Mouse (Mus musculus): ENCODE results near the gene Ncs1. TPM values are rescaled to one million over a fixed set of nuclear protein-coding genes. Genes with fewer than 3 reads are reported as not detected.

The Ncs1 gene
- polyA plus RNA-seq, 1 experiment from 2014 or later: 1.2 TPM

DNA sequence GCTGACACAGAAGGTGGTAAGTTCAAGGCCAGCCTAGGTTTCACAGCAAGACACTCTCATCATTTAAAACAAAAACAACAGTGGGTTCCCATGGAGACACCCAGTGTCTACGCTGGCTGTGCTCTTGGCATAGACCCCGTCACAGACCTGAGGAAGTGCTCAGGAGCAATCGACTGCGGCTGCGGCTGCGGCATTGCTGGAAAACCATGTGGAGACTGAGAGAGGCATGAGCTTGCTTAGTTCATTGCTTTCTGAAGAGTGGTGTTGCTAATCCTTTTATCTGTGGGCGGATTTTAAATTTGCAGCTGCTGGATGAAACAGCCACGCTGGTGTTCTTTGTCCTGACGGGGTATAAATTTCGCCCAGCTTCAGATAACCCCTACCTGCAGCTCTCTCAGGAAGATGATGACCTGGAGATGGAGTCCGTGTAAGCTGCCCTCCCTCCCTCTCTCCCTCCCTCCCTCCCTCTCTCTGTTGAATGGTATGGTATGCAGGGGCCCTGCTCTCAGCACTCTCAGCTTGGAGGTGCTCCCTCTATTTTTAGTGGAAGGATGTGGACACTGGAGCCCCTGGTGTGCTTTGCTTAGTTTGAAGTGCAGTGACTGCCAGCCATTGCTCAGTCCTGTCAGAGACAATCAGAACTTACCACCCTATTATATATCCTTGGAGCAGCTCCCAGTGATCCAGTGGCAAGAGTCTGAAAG, 35.3 kb upstream of the Ncs1 start:
- Histone ChIP-seq H3K36me3 (replicated peaks) (peaks cover 40% of the 10 kb centered on the region; the same call in 1 of the 2 replicates), H3K4me1 (replicated peaks) (0 out of 2 replicates have a peak, but pooled peaks cover 7% of the 10 kb centered on the region), H3K4me2 (no peak overlapping the region), H3K9me3 (replicated peaks) (no peaks in the 10 kb centered on the region), H3K27me3 (no peaks in the 10 kb centered on the region), H3K9ac (no peak overlapping the region), H3K27ac (replicated peaks) (no peak overlapping the region), H3K4me3 (replicated peaks) (no peak overlapping the region)
- WGBS (ENCODE audit: insufficient replicate concordance): 78% methylated on average over 11 of the region's 11 CpGs
- ATAC-seq (ENCODE audit: insufficient read depth): no peak

DNA sequence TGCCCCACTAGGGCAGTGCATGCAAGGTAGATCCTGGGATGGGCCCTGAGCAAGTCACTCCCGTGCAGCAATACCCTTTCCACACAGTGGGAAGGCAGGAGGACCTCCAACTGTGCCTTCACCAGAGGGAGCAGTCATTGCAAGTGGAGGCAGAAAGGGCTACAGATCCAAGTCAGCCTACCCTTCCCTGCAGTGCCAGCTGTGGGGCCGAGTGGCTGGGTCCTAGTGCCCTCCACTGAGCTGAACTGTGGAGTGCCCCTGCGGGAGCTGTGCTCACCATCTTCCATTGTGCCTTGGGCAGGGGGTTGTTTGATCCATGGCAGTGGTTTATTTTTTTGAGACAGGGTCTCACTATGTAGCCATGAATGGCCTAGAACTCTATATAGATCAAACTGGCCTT, 34.4 kb upstream of the Ncs1 start:
- Histone ChIP-seq H3K4me3 (replicated peaks) (no peak overlapping the region), H3K4me2 (no peak overlapping the region), H3K27ac (replicated peaks) (no peak overlapping the region), H3K27me3 (no peaks in the 10 kb centered on the region), H3K9me3 (replicated peaks) (no peaks in the 10 kb centered on the region), H3K9ac (no peak overlapping the region), H3K4me1 (replicated peaks) (0 out of 2 replicates have a peak, but pooled peaks cover under 1% of the 10 kb centered on the region), H3K36me3 (replicated peaks) (peaks cover 40% of the 10 kb centered on the region; the same call in 1 of the 2 replicates)
- no peak for ATAC-seq (ENCODE audit: insufficient read depth)
- 60% methylated on average over 3 of the region's 3 CpGs for WGBS (ENCODE audit: insufficient replicate concordance)

DNA sequence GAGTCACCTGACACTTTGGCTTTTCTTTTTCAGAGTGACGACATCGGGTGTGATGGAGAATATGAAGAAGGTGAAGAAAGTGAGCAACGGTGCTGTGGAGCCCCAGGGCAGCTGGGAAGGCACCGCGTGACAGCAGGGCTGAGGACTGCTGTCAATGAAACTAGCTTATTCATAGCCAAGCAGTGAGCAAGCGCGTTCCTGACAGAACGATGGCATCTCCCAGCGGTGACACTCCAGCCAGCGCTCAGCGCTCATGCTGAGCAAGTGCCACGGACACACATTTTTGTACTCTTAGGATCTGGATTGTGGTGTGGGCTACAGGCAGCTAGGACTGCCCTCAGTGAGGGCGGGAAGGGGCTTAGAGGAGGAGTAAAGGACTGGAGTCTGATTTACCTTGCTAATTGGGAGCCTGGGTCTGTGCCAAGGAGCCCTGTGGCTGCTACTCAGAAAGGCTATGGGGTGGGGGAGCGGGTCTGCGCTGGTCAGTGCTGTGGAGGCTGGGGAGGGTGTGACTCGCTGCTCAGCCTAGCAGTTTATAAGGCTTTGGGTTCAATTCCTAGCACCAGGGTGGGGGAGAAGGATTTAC, 31.3 kb upstream of the Ncs1 start:
- peaks cover 28% of the 10 kb centered on the region; the same call in 1 of the 2 replicates for H3K36me3 ChIP-seq (replicated peaks)
- no peak overlapping the region for H3K4me2 ChIP-seq
- H3K4me3 ChIP-seq (replicated peaks): no peak overlapping the region
- no peaks in the 10 kb centered on the region for H3K9me3 ChIP-seq (replicated peaks)
- no peaks in the 10 kb centered on the region for H3K27me3 ChIP-seq
- ATAC-seq (ENCODE audit: insufficient read depth): no peak
- H3K27ac ChIP-seq (replicated peaks): no peak overlapping the region
- no peak overlapping the region for H3K9ac ChIP-seq
- 88% methylated on average over 16 of the region's 16 CpGs for WGBS (ENCODE audit: insufficient replicate concordance)
- H3K4me1 ChIP-seq (replicated peaks): no peaks in the 10 kb centered on the region

DNA sequence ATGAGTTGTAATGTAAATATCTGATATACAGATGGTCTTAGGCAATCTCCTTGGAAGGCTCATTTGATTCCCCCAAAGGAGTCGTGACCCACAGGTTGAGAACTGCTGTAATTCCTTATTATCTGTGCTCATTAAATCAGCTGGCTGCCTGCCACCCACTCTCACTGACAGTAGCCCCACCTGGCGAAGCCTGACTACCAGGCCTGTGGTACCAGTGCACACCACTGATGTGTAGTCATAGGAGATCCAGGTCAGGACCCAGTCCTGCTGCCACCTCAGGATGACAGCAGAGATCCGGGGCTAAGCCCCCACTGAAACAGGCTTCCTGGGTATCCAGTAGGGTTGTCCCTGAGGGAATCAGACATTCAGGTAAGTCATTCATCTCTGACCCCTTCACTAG, 27.0 kb upstream of the Ncs1 start:
- Histone ChIP-seq H3K4me1 (replicated peaks) (no peaks in the 10 kb centered on the region), H3K27me3 (no peaks in the 10 kb centered on the region), H3K9me3 (replicated peaks) (no peaks in the 10 kb centered on the region), H3K4me3 (replicated peaks) (no peak overlapping the region), H3K36me3 (replicated peaks) (0 out of 2 replicates have a peak, but pooled peaks cover 13% of the 10 kb centered on the region), H3K27ac (replicated peaks) (no peak overlapping the region), H3K4me2 (no peak overlapping the region), H3K9ac (no peak overlapping the region)
- WGBS (ENCODE audit: insufficient replicate concordance): 59% methylated on average over 3 of the region's 3 CpGs
- no peak for ATAC-seq (ENCODE audit: insufficient read depth)

DNA sequence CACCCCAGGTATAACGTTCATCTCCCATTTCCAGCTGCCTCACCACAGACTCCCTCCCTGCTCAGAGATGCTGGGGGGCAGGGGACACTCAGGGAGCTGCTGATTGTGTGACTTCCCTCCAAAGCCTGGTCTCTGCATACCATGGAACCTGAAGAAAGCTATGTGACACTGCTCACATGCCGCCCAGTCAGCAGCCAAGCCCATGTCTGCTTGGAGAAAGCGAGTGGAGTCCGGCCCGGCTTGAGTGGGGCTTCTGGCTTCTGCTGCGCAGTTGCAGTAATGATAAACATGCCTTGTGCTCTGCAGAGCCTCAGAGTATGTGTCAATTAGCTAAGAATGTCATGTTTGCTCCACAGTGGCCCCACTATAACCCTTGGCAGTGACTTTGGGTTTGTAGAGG, 26.2 kb upstream of the Ncs1 start:
- Histone ChIP-seq H3K27me3 (no peaks in the 10 kb centered on the region), H3K27ac (replicated peaks) (no peak overlapping the region), H3K4me2 (no peak overlapping the region), H3K9me3 (replicated peaks) (no peaks in the 10 kb centered on the region), H3K36me3 (replicated peaks) (0 out of 2 replicates have a peak, but pooled peaks cover 8% of the 10 kb centered on the region), H3K4me1 (replicated peaks) (no peaks in the 10 kb centered on the region), H3K4me3 (replicated peaks) (no peak overlapping the region), H3K9ac (no peak overlapping the region)
- no peak for ATAC-seq (ENCODE audit: insufficient read depth)
- 70% methylated on average over 6 of the region's 6 CpGs for WGBS (ENCODE audit: insufficient replicate concordance)

DNA sequence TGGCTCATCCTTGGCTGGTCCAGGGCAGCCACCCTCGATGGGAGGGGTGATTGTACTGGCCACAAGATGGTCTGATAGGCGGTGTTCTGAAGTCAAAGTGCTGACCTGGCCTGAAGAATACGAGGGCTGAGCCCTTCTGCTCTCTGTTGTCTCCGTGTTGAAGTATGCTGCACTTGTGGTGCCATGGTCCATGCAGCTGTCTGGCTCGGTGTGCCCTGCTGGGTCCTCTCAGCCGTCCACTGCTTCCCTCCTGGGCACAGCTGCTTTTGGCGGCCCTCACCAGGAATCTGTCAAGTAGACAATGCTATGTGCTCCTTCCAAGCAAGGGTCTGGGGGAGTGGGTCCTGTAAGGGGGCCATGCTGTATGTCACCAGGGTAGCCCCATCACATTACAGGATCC, 24.8 kb upstream of the Ncs1 start:
- Histone ChIP-seq H3K27me3 (no peaks in the 10 kb centered on the region), H3K27ac (replicated peaks) (no peak overlapping the region), H3K9me3 (replicated peaks) (no peaks in the 10 kb centered on the region), H3K9ac (no peak overlapping the region), H3K4me2 (no peak overlapping the region), H3K4me3 (replicated peaks) (no peak overlapping the region), H3K36me3 (replicated peaks) (no peaks in the 10 kb centered on the region), H3K4me1 (replicated peaks) (no peaks in the 10 kb centered on the region)
- 48% methylated on average over 7 of the region's 7 CpGs for WGBS (ENCODE audit: insufficient replicate concordance)
- ATAC-seq (ENCODE audit: insufficient read depth): no peak

DNA sequence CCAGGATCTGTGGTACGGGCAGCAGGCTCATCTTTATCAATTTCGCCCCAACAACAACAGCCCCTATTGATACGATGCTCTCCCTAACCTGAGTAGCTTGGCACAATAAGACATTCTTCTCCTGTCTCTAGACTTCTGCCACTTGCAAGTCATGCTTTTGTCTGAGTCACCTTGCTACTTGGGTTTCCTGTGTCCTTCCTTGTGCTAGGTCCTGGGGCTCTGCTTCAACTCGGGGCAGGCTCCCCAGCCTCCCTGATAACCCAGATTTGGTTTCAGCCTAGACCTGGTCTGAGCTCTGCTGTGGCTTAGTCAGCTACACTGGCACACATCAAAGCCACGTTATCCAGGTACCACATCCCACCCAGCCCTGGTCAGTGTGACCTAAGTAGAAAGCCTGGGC, 24.0 kb upstream of the Ncs1 start:
- no peak overlapping the region for H3K4me2 ChIP-seq
- no peaks in the 10 kb centered on the region for H3K4me1 ChIP-seq (replicated peaks)
- H3K9me3 ChIP-seq (replicated peaks): no peaks in the 10 kb centered on the region
- WGBS (ENCODE audit: insufficient replicate concordance): 51% methylated on average over 5 of the region's 5 CpGs
- H3K9ac ChIP-seq: no peak overlapping the region
- ATAC-seq (ENCODE audit: insufficient read depth): no peak
- H3K4me3 ChIP-seq (replicated peaks): no peak overlapping the region
- no peaks in the 10 kb centered on the region for H3K27me3 ChIP-seq
- H3K27ac ChIP-seq (replicated peaks): no peak overlapping the region
- H3K36me3 ChIP-seq (replicated peaks): no peaks in the 10 kb centered on the region

DNA sequence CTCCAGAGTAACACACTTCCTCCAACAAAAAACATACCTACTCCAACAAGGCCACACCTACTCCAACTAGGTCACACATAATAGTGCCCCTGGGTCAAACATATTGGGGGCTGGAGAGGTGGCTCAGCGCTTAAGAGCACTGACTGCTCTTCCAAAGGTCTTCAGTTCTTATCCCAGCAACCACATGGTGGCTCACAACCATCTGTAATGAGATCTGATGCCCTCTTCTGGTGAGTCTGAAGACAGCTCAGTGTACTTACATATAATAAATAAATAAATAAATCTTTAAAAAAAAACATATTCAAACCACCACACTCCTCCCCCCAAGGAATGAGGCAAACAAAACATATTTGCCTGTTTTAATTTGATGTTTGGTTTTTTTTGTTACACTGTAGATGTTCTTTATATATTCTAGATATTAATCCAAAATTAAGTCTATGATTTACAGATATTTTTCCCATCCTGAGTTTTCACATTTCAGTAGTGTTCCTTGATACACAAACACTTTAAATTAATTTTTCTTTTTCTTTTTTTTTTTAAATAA, 16.8 kb upstream of the Ncs1 start:
- Histone ChIP-seq H3K4me1 (replicated peaks) (no peaks in the 10 kb centered on the region), H3K27ac (replicated peaks) (no peak overlapping the region), H3K9ac (no peak overlapping the region), H3K4me3 (replicated peaks) (no peak overlapping the region), H3K27me3 (no peaks in the 10 kb centered on the region), H3K4me2 (no peak overlapping the region), H3K36me3 (replicated peaks) (no peaks in the 10 kb centered on the region), H3K9me3 (replicated peaks) (no peaks in the 10 kb centered on the region)
- ATAC-seq (ENCODE audit: insufficient read depth): no peak
- 40% methylated on average over 1 of the region's 1 CpGs for WGBS (ENCODE audit: insufficient replicate concordance)

DNA sequence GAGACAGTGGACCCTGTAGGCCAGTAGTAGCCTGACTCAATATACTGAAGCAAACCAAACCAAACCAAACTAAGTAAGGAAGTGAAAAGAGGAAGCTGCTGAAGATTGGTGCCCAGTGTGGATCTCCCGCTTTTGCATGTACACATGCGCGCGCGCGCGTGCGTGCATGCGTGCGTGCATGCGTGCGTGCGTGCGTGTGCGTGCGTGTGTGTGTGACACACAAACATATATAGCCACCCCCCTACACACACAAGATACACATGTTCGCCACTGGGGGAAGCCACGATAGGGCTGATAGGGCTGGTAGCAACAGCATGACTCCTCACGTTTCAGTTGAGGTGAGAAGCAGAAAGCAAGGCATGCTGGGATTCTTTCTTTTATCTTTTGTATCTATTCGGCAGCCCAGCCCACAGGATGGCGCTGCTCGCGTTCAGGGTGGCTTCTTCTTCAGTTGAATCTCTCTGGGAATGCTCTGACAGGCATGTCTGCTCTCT, 6.4 kb upstream of the Ncs1 start:
- Histone ChIP-seq H3K4me1 (replicated peaks) (peaks cover 7% of the 10 kb centered on the region; the same call in 1 of the 2 replicates), H3K27me3 (peaks cover 30% of the 10 kb centered on the region), H3K36me3 (replicated peaks) (no peaks in the 10 kb centered on the region), H3K27ac (replicated peaks) (no peak overlapping the region), H3K9ac (no peak overlapping the region), H3K9me3 (replicated peaks) (no peaks in the 10 kb centered on the region), H3K4me2 (peak overlapping the region; percentile 60), H3K4me3 (replicated peaks) (peak overlapping the region; percentile 37)
- 25% methylated on average over 23 of the region's 23 CpGs for WGBS (ENCODE audit: insufficient replicate concordance)
- ATAC-seq (ENCODE audit: insufficient read depth): peak; percentile 52; the same call in 1 of the 2 replicates

DNA sequence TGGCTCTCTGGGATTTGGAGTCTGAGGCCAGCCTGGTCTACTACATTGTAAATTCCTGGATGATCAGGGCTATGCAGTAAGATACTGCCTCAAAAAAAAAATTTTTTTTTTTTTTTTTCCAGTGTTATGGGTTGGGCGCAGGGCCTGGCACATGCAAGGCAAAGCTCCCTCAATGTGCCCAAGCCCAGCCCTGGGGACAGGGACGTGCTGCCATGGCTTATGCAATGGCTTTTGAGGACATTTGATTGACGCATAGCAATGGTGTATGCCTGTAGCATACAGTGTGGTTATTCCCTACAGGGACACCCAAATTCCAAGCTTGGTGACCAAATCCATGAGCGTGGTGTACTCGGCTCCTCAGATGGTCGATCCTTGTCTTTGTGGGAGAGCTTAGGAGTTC, 5.8 kb upstream of the Ncs1 start:
- ATAC-seq (ENCODE audit: insufficient read depth): no peak
- no peaks in the 10 kb centered on the region for H3K9me3 ChIP-seq (replicated peaks)
- H3K4me2 ChIP-seq: peak overlapping the region; percentile 60
- H3K27ac ChIP-seq (replicated peaks): no peak overlapping the region
- peaks cover 7% of the 10 kb centered on the region; the same call in 1 of the 2 replicates for H3K4me1 ChIP-seq (replicated peaks)
- WGBS (ENCODE audit: insufficient replicate concordance): 72% methylated on average over 6 of the region's 6 CpGs
- no peak overlapping the region for H3K4me3 ChIP-seq (replicated peaks)
- H3K36me3 ChIP-seq (replicated peaks): no peaks in the 10 kb centered on the region
- peaks cover 36% of the 10 kb centered on the region for H3K27me3 ChIP-seq
- H3K9ac ChIP-seq: no peak overlapping the region

DNA sequence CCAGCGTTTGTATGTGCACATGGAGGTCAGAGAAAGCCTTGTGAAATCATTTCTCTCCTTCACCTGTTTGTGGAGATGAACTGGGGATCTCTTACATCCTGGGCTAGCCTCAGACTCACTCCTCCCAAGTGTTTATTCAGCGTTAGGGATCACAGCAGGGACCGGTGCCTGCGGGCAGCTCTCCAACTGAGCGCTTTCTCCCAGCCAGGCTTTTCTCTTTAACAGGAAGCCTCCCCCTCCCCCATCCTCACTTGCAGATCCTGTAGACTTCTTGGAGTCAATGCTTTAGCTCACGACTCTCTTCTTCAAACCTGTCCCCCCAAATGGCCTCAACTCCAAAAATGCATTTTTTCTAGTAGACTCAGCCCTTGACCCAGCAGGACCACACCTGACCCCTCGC, 4.0 kb upstream of the Ncs1 start:
- Histone ChIP-seq H3K4me2 (no peak overlapping the region), H3K9me3 (replicated peaks) (no peaks in the 10 kb centered on the region), H3K9ac (no peak overlapping the region), H3K4me3 (replicated peaks) (no peak overlapping the region), H3K36me3 (replicated peaks) (no peaks in the 10 kb centered on the region), H3K27ac (replicated peaks) (no peak overlapping the region), H3K27me3 (peaks cover 54% of the 10 kb centered on the region), H3K4me1 (replicated peaks) (peaks cover 13% of the 10 kb centered on the region)
- ATAC-seq (ENCODE audit: insufficient read depth): no peak
- 15% methylated on average over 7 of the region's 7 CpGs for WGBS (ENCODE audit: insufficient replicate concordance)
